Mouse (Mus musculus): ENCODE data around the gene Tmem217.
"Not testable (repeated sequence)": the region's sequence is repeated elsewhere in the genome, so short reads cannot be mapped to it uniquely, and the experiment has no call there.

Tmem217 gene

DNA sequence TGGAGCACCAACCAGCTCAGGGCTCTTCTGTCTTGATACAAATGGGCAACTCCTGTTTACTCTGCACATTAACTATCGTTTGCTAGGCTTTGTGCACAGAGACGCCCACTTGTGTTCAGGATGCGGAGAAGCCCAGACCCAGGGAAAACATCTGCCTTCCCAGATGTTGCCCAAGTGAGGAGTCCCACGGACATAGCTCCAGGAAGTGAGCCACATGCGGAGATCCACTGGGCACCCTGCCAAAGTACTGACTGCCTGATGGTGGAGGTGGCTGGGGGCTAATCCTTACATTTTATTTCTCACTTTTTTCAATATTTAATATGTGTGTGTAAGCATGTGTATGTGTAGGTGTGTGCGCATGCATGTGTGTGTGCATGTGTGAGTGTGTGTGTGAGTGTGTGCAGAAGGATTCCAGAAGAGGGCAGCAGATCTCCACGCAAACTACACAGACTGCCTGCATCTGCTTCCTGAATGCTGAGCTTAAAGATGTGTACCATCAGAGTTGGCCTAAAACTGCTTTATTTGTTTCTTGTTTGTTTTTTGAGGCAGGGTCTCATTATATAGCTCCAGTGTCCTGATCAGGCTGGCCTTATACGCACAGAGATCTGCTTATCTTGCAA, 23.5 kb downstream of the Tmem217 start:
- no peaks in the 10 kb centered on the region for H3K27me3 ChIP-seq (ENCODE audit: insufficient read depth, low read length)
- no peak overlapping the region for H3K4me3 ChIP-seq (replicated peaks; ENCODE audit: low read length)
- H3K36me3 ChIP-seq (ENCODE audit: insufficient read depth, low read length) = no peaks in the 10 kb centered on the region
- H3K4me1 ChIP-seq (replicated peaks; ENCODE audit: low read depth, low read length) = peaks cover 54% of the 10 kb centered on the region
- no peak for TF ChIP-seq POU5F1 (IDR thresholded peaks at IDR 0.05; ENCODE audit: borderline replicate concordance, low read length)
- peak; percentile 32 for TF ChIP-seq CTCF (conservative IDR thresholded peaks at IDR 0.05; ENCODE audit: low read length)
- peaks cover 19% of the 10 kb centered on the region for H3K9me3 ChIP-seq (ENCODE audit: low read length)

GRCm38 (mm10) chr17:29525613-29526012, 26.6 kb downstream of the Tmem217 start:
- H3K4me1 ChIP-seq (replicated peaks; ENCODE audit: low read depth, low read length) = peaks cover 28% of the 10 kb centered on the region
- no peaks in the 10 kb centered on the region for H3K27me3 ChIP-seq (ENCODE audit: insufficient read depth, low read length)
- TF ChIP-seq CTCF (conservative IDR thresholded peaks at IDR 0.05; ENCODE audit: low read length) (peak; percentile 43), NANOG (IDR thresholded peaks at IDR 0.05; ENCODE audit: borderline replicate concordance, low read length) (no peak)
- H3K4me3 ChIP-seq (replicated peaks; ENCODE audit: low read length) = no peak overlapping the region
- H3K9me3 ChIP-seq (ENCODE audit: low read length) = peaks cover 32% of the 10 kb centered on the region
- no peaks in the 10 kb centered on the region for H3K36me3 ChIP-seq (ENCODE audit: insufficient read depth, low read length)

DNA sequence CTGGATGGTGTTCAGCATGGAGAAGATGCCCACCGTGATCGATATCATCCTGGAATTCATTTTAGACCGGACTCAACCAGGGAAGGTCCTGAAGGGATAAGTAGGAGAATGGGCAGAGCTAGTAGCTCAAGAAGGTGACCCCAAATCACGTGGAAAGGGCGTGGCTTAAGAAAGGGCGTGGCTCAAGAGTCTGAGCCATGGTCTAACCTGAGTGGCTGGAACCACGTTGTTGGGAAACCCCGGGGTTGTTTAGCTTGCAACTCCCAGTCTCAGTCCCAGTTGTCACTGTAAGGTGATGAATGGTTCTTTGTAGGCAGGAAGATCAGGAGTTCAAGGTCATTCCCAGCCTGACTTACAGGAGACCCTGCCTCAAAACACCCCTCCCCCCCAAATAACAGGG, 32.5 kb downstream of the Tmem217 start:
- no peaks in the 10 kb centered on the region for H3K27me3 ChIP-seq (ENCODE audit: insufficient read depth, low read length)
- TF ChIP-seq POU5F1 (IDR thresholded peaks at IDR 0.05; ENCODE audit: borderline replicate concordance, low read length) = no peak
- TF ChIP-seq CTCF (conservative IDR thresholded peaks at IDR 0.05; ENCODE audit: low read length) = no peak
- no peak for TF ChIP-seq NANOG (IDR thresholded peaks at IDR 0.05; ENCODE audit: borderline replicate concordance, low read length)
- H3K4me3 ChIP-seq (replicated peaks; ENCODE audit: low read length) = peak overlapping the region; percentile 65
- peaks cover 28% of the 10 kb centered on the region for H3K9me3 ChIP-seq (ENCODE audit: low read length)
- peaks cover 34% of the 10 kb centered on the region for H3K4me1 ChIP-seq (replicated peaks; ENCODE audit: low read depth, low read length)
- H3K36me3 ChIP-seq (ENCODE audit: insufficient read depth, low read length) = no peaks in the 10 kb centered on the region

DNA sequence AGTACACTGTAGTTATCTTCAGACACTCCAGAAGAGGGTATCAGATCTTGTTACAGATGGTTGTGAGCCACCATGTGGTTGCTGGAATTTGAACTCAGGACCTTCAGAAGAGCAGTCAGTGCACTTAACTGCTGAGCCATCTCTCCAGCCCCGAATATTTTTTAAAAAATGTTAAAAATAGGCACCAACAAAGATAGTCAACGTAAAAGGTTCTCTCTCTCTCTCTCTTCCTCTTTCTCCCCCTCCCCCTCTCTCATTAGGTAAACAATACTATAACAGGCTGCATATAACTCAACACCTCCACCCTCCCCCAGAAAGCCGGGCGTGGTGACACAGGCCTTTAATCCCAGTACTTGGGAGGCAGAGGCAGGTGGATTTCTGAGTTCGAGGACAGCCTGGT, 33.5 kb downstream of the Tmem217 start:
- Histone ChIP-seq H3K4me3 (replicated peaks; ENCODE audit: low read length) (peak overlapping the region; percentile 65), H3K4me1 (replicated peaks; ENCODE audit: low read depth, low read length) (peaks cover 42% of the 10 kb centered on the region), H3K9me3 (ENCODE audit: low read length) (peaks cover 19% of the 10 kb centered on the region)
- not testable (repeated sequence) for H3K36me3 ChIP-seq (ENCODE audit: insufficient read depth, low read length); H3K27me3 ChIP-seq (ENCODE audit: insufficient read depth, low read length)

GRCm38 (mm10) chr17:29514435-29514834, 37.8 kb downstream of the Tmem217 start:
- peaks cover 65% of the 10 kb centered on the region for H3K4me1 ChIP-seq (replicated peaks; ENCODE audit: low read depth, low read length)
- 0 out of 2 replicates have a peak, but pooled peaks cover 3% of the 10 kb centered on the region for H3K27me3 ChIP-seq (ENCODE audit: insufficient read depth, low read length)
- no peaks in the 10 kb centered on the region for H3K36me3 ChIP-seq (ENCODE audit: insufficient read depth, low read length)
- H3K9me3 ChIP-seq (ENCODE audit: low read length) = no peaks in the 10 kb centered on the region
- TF ChIP-seq POU5F1 (IDR thresholded peaks at IDR 0.05; ENCODE audit: borderline replicate concordance, low read length) = no peak
- no peak for TF ChIP-seq NANOG (IDR thresholded peaks at IDR 0.05; ENCODE audit: borderline replicate concordance, low read length)
- TF ChIP-seq CTCF (conservative IDR thresholded peaks at IDR 0.05; ENCODE audit: low read length) = peak; percentile 99
- H3K4me3 ChIP-seq (replicated peaks; ENCODE audit: low read length) = no peak overlapping the region

DNA sequence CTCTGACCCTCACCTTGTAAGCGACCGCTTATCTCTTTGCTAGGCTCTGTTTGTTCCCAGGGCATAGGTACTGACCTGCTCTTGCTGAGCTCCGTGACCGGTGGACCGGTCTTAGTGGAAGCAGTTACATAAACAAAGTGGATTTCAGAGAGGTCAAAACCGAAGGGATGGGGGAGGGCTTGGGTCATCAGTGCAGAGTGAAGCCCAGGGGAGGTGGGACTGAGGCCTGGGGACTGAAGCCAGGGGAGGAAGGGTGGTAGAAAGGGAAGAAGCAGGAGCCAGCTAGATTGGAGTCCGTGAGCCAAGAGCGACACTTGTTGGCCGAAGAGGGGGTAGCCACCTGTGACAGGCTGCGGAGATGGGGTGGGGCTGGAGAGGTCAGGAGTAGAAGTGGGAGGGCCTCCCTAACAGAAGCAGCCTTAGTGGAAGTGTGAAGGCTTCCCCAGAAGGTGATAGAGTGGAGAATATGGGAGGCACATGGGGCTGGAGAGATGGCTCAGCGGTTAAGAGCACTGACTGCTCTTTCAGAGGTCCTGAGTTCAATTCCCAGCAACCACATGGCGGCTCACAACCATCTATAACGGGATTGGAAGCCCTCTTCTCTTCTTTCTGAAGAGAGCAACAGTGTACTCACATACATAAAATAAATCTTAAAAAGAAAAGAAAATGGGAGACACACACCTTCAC, 39.0 kb downstream of the Tmem217 start:
- H3K27me3 ChIP-seq (ENCODE audit: insufficient read depth, low read length) = 0 out of 2 replicates have a peak, but pooled peaks cover 3% of the 10 kb centered on the region
- TF ChIP-seq CTCF (conservative IDR thresholded peaks at IDR 0.05; ENCODE audit: low read length) = peak; percentile 60
- no peak for TF ChIP-seq NANOG (IDR thresholded peaks at IDR 0.05; ENCODE audit: borderline replicate concordance, low read length)
- no peak for TF ChIP-seq POU5F1 (IDR thresholded peaks at IDR 0.05; ENCODE audit: borderline replicate concordance, low read length)
- H3K4me3 ChIP-seq (replicated peaks; ENCODE audit: low read length) = no peak overlapping the region
- H3K36me3 ChIP-seq (ENCODE audit: insufficient read depth, low read length) = no peaks in the 10 kb centered on the region
- no peaks in the 10 kb centered on the region for H3K9me3 ChIP-seq (ENCODE audit: low read length)
- peaks cover 66% of the 10 kb centered on the region for H3K4me1 ChIP-seq (replicated peaks; ENCODE audit: low read depth, low read length)

GRCm38 (mm10) chr17:29510691-29511090, 41.5 kb downstream of the Tmem217 start:
- no peak overlapping the region for H3K4me3 ChIP-seq (replicated peaks; ENCODE audit: low read length)
- peaks cover 62% of the 10 kb centered on the region for H3K4me1 ChIP-seq (replicated peaks; ENCODE audit: low read depth, low read length)
- no peaks in the 10 kb centered on the region for H3K36me3 ChIP-seq (ENCODE audit: insufficient read depth, low read length)
- H3K9me3 ChIP-seq (ENCODE audit: low read length) = no peaks in the 10 kb centered on the region
- 0 out of 2 replicates have a peak, but pooled peaks cover 3% of the 10 kb centered on the region for H3K27me3 ChIP-seq (ENCODE audit: insufficient read depth, low read length)
- no peak for TF ChIP-seq CTCF (conservative IDR thresholded peaks at IDR 0.05; ENCODE audit: low read length)
- TF ChIP-seq POU5F1 (IDR thresholded peaks at IDR 0.05; ENCODE audit: borderline replicate concordance, low read length) = no peak
- no peak for TF ChIP-seq NANOG (IDR thresholded peaks at IDR 0.05; ENCODE audit: borderline replicate concordance, low read length)

DNA sequence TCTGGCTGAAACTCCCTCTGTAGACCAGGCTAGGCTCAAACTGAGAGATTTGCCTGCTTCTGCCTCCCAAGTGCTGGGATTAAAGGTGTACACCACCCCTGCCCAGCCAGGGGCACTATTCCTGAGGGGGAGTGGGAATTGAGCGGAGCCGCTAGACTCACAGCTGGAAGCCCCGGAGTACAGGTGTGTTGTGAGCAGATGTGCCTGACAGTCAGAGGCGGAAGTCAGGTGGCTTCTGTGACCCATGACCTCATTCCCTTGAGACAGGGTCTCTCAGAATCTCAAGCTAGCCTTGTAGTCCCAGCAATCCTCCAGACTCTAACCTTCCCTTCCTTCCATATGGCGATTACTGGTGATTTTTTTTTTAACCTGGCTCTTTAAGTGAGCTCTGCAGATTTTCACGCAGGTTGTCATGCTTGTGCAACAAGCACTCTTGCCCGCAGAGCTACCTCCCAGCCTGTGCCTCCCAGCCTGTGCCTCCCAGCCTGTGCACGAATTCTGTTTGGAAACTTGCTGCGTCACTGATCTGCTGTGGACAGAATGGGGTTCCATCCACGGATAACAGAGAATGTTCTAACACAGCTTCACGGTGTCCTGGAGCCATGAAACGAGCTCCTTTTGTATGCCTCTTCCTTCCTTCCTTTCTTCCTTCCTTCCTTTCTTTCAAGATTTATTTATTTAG, 43.1 kb downstream of the Tmem217 start:
- TF ChIP-seq POU5F1 (IDR thresholded peaks at IDR 0.05; ENCODE audit: borderline replicate concordance, low read length) (no peak), NANOG (IDR thresholded peaks at IDR 0.05; ENCODE audit: borderline replicate concordance, low read length) (no peak), CTCF (conservative IDR thresholded peaks at IDR 0.05; ENCODE audit: low read length) (no peak)
- Histone ChIP-seq H3K27me3 (ENCODE audit: insufficient read depth, low read length) (0 out of 2 replicates have a peak, but pooled peaks cover 3% of the 10 kb centered on the region), H3K36me3 (ENCODE audit: insufficient read depth, low read length) (no peaks in the 10 kb centered on the region), H3K4me3 (replicated peaks; ENCODE audit: low read length) (no peak overlapping the region), H3K9me3 (ENCODE audit: low read length) (no peaks in the 10 kb centered on the region), H3K4me1 (replicated peaks; ENCODE audit: low read depth, low read length) (peaks cover 56% of the 10 kb centered on the region)

Data from E14TG2a.4 (cell line).